Mouse (Mus musculus) spleen, adult 18-20 months (tissue): ENCODE measurements at regions not wholly inside any gene's neighbourhood (a gene's known extent, or its start where the extent isn't known, plus 50 kb on each side); places are given as distances from the start of the nearest gene placed in this dataset.
A peak's percentile ranks its signal among the peaks of the same experiment; 100 is the strongest.

ENCODE experiments used
- DNase-seq, 2 experiments: peaks; one replicate each; pipeline ENCODE4 v3.0.0; 2022; ENCODE audit warnings: mixed read lengths in 2 of 2

- DNase-seq = no peak
These were observed 101.8 kb downstream of the Mospd2 start for GRCm38 (mm10) chrX:164878336-164878735.

- DNase-seq = no peak
These were observed 139.8 kb downstream of the Mospd2 start for GRCm38 (mm10) chrX:164840393-164840792.

- no peak for DNase-seq
These were observed 159.3 kb downstream of the Mospd2 start for GRCm38 (mm10) chrX:164820906-164821305.

GRCm38 (mm10) chrX:164787293-164787692 is 192.9 kb downstream of the Mospd2 start:
- peak; percentile 12 for DNase-seq

- no peak for DNase-seq
These were observed 215.3 kb downstream of the Mospd2 start for GRCm38 (mm10) chrX:164764919-164765318.

- DNase-seq = no peak
These were observed 216.3 kb downstream of the Mospd2 start for GRCm38 (mm10) chrX:164763764-164764445.

- DNase-seq = no peak
These were observed 234.5 kb downstream of the Mospd2 start for GRCm38 (mm10) chrX:164745552-164746217.
